Mouse (Mus musculus) adrenal gland, adult 8-10 months (tissue): ENCODE data around the gene Zfp511. TPM values are rescaled to one million over a fixed set of nuclear protein-coding genes. Genes with fewer than 3 reads are reported as not detected.

Experiments
- microRNA-seq, 2 experiments: library from miRNA; unstranded; fragments of <30 nt; microRNA quantifications; one replicate each; pipeline ENCODE4 v1.2.0; 2022
- total RNA-seq, 4 experiments: library from RNA; stranded (reverse); gene quantifications; 2 replicates each; pipeline ENCODE4 v1.2.4; 2022

The Zfp511 gene
- total RNA-seq, 4 experiments from 2014 or later, result 21.8 to 30.7 (median 26.7) TPM

Small RNAs within 50 kb of the gene (microRNA-seq; reads per million reads assigned to microRNA genes)
- 0.34 to 0.88 reads per million in 2 experiments for gene Mir7062

Other genes with a start within 250 kb of the Zfp511 start
- 1 to 10 TPM; 4.1 to 5.7 (median 5.1) TPM for gene Adgra1, start 202.2 kb upstream of the Zfp511 start, total RNA-seq
- gene Kndc1, start 141.7 kb upstream of the Zfp511 start, total RNA-seq, result 1 to 10 TPM in 3 of 4 experiments, under 1 TPM in 1; 0.93 to 3.0 (median 2.4) TPM
- gene Utf1, start 92.6 kb upstream of the Zfp511 start, total RNA-seq, result not detected
- gene 6430531B16Rik, start 57.6 kb upstream of the Zfp511 start, total RNA-seq, result 1 to 10 TPM in 1 of 4 experiments, under 1 TPM in 2, not detected in 1; 0.31 to 1.1 (median 0.83) TPM
- 1 to 10 TPM; 1.8 to 5.9 (median 4.4) TPM for gene Adam8, start 43.8 kb upstream of the Zfp511 start, total RNA-seq
- 10 to 100 TPM; 24.2 to 35.8 (median 32.2) TPM for gene Tubgcp2, start 278 bp downstream of the Zfp511 start, total RNA-seq
- not detected for gene Msx3, start 12.7 kb downstream of the Zfp511 start, total RNA-seq
- gene Caly, start 46.2 kb downstream of the Zfp511 start, total RNA-seq, result 10 to 100 TPM in 2 of 4 experiments, 1 to 10 TPM in 2; 5.8 to 13.8 (median 11.0) TPM
- gene Prap1, start 57.0 kb downstream of the Zfp511 start, total RNA-seq, result not detected
- 10 to 100 TPM; 36.0 to 65.5 (median 43.9) TPM for gene Fuom, start 66.0 kb downstream of the Zfp511 start, total RNA-seq
- gene Paox, start 79.4 kb downstream of the Zfp511 start, total RNA-seq, result 10 to 100 TPM in 3 of 4 experiments, 1 to 10 TPM in 1; 9.6 to 19.7 (median 13.8) TPM
- 100 to 1,000 TPM; 229 to 495 (median 382) TPM for gene Echs1, start 80.1 kb downstream of the Zfp511 start, total RNA-seq
- gene Mtg1, start 101.2 kb downstream of the Zfp511 start, total RNA-seq, result 10 to 100 TPM; 30.1 to 32.7 (median 31.3) TPM
- gene Sprn, start 118.5 kb downstream of the Zfp511 start, total RNA-seq, result 1 to 10 TPM; 1.0 to 1.4 (median 1.2) TPM
- not detected for gene Olfr522, start 128.4 kb downstream of the Zfp511 start, total RNA-seq
- not detected for gene Olfr523, start 136.8 kb downstream of the Zfp511 start, total RNA-seq
- not detected for gene Olfr524, start 169.6 kb downstream of the Zfp511 start, total RNA-seq
- gene Cd163l1, start 181.9 kb downstream of the Zfp511 start, total RNA-seq, result not detected
- under 1 TPM in 1 of 4 experiments, not detected in 3; 0.12 TPM for gene 5830411N06Rik, start 210.9 kb downstream of the Zfp511 start, total RNA-seq